Mouse (Mus musculus) layer of hippocampus, adult 8-10 months (tissue): Measurements from ENCODE around the gene Ccdc188. TPM values are rescaled to one million over a fixed set of nuclear protein-coding genes. Genes with fewer than 3 reads are reported as not detected.
"Not testable (repeated sequence)": the region's sequence is repeated elsewhere in the genome, so short reads cannot be mapped to it uniquely, and the experiment has no call there.

Experiments used
- DNase-seq, 2 experiments: peaks; one replicate each; pipeline ENCODE4 v3.0.0; 2022; ENCODE audit warnings: low spot score in 2 of 2
- total RNA-seq, 4 experiments: library from RNA; stranded (reverse); gene quantifications; 2 replicates each; pipeline ENCODE4 v1.2.4; 2022

The Ccdc188 gene
- not detected for total RNA-seq

DNA sequence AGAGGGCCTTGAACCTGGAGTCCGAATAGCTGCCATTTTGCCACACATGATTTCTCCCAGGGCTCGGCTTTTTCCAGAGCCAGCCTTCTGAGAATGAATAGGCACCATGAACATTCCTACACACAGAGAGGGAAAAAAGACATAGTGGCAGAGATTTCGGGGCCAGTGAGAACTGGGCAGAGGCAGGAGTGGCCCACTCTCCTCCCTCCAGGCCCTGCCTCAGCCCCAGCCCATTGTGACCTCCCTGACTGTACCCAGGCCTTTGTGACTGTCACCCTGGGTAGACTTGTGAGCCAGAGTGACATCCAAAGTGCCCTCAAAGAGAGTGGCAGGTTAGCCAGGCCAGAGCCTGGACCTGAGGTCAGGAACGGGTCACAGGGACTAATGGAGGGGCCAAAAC, at the start of gene Ccdc188:
Gene Ccdc188 (plus strand): TSS at position 301 of the 400 bp plus-strand sequence.
- DNase-seq, result no peak

GRCm38 (mm10) chr16:18169156-18169555, 48.5 kb upstream of the Ccdc188 start:
- no peak for DNase-seq

- no peak for DNase-seq
These were observed 47.9 kb upstream of the Ccdc188 start for GRCm38 (mm10) chr16:18169776-18170175.

DNA sequence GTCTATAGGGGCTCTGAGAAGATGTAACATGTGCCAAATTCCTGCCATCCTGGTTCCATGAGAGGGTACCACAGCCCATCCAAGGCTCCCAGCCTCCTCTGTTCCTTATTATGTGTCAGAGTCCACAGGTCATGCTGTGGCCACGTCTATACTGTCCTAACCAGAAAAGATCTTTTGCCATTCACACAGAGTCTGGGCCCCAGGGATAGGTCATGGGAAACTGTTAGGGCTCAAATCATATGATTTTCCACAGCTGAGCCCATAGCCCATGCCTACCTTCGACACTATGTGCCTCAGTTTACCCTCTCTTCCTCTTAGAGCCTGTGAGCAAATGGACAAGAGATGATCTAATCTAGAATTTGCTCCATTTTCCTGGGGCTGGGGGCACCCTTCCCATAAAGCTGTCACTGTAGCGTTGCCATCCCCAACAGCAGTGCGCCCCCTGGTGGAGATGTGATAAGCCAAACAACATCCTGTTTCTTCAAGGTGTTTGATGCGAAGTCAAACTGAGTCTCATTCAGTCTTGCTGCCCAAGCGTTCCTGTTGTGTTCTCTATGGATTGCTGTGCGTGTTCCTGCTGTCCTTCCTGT, 45.3 kb upstream of the Ccdc188 start:
- DNase-seq, result peak; percentile 70 to 84

- DNase-seq, result peak; percentile 62 to 75
These were observed 44.4 kb upstream of the Ccdc188 start for GRCm38 (mm10) chr16:18173231-18173630.

GRCm38 (mm10) chr16:18173788-18174187, 43.9 kb upstream of the Ccdc188 start:
- no peak for DNase-seq

DNA sequence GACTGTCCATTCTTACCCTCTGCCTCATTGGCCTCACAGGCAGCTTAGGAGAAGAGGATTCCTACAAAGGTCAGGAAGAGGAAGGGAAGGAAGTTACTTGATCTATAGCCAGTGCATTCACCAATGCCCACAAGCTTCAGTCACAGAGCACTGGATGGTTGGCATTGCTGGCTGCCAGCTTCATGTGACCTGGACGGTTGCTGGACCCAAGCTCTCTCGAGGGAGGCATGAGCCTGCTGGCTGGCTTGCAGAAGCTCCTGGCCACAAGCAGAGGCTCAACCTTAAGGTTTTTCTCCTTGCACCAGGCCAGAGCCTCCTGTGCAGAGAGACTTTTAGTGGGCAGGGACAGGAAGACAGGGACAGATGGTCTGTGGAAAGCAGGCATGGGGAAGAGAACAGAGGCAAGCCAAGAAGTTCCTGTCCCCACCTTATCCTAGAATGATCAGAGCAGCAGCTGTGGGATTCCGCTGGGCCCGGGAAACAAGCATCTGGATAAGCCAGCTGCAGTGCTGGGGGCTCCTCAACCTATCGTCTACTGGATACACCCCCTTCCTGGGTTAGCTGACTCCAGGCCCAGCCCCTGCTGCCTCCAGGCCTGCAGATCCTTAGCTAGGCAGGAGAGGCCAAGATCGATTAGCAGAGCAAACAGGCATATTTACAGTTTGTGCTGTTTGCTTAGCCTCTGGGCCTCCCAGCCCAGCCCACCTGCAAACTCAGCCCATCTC, 41.7 kb upstream of the Ccdc188 start:
- DNase-seq, result no peak

DNA sequence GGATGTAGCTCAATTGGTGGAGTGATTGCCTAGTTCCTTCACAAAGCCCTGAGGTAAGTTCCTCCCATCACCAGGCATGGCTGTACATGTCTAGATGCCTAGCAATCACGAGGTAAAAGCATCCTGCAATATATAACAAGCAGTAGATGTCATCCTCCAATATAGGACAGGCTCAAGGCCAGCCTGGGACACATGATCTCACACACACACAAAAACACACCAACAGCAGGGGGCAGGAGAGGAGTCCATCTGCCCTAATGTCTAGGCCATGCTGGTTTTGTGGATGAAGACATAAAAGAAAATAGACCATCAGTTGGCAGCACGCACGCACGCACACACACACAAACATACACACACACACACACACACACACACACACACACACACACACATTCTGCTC, 40.9 kb upstream of the Ccdc188 start:
- no peak for DNase-seq

DNA sequence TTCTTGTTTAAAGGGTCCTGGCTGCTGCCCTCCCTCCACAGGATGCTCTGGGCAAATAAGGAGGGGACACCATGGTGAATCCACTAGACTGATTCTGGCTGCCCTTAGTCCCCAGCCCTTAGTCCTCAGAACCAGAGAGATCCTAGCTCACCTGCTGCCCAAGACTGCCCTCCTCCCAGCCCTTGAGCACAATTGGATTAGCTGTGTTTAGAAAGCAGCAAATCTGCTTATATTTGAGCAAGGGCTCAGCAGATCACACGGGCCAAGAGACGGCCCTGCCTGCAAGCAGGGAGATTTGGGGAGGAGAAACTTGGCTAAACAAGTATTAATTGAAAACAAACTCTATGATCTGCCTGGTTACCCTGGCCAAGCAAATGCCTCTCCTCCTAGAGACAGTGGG, 38.1 kb upstream of the Ccdc188 start:
- DNase-seq, result no peak

DNA sequence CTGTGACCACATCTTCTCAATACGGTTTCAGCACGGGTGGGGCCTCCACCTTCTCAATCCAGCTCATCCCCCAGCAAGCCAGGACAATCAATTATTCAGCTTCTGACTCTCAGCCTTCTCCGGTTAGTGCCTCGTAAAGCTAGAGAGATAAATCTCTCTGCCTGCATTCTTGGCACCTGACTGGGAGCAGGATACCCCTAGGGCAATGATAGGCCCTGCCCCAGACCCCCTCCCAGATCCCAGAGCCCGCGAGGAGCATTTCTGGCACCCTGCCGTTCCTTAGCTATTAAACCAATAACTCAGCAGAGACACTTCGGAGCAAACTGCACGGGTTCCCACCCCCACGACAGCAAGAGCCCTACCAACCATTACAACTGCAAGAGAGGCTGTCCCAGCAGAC, 36.3 kb upstream of the Ccdc188 start:
- no peak for DNase-seq

DNA sequence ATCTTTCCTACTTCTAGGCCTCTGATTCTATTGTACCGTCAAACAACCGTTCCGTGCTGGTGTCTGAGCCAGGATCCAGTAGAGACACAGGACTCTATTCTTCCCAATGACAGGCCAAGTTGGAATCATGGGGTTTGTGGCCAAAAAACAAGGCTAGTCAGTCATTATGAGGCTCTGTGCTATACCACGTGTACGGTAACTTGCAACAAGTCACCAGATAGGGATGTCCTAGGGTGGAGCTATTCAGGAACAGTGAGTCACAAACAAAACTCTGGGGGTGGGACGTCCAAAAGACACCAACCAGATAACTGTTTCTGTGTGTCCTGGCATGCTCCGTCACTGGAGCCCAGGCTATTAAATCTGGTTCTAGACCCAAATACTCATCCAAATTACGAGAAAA, 34.9 kb upstream of the Ccdc188 start:
- DNase-seq, result no peak

- DNase-seq, result no peak
These were observed 31.8 kb upstream of the Ccdc188 start for GRCm38 (mm10) chr16:18185715-18186449.

DNA sequence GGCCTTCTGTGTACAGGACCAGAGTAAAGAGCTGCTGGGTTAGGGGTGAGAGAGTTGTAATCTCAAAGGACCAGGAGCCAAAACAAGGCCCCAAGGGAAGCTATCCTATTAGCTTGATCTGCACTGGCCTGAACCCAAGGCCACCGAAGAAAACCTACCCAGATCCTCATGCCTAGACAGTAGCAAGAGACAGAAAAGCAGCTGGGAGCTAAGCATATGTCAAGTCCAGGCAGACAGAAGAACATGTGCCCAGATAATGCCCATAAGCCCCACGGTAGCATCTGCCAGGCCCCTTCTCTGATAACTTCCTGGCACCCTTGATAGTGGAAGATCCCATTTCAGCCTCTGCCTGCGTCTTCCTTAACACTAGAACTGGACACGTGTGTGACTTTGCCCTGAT, 30.9 kb upstream of the Ccdc188 start:
- DNase-seq, result no peak

DNA sequence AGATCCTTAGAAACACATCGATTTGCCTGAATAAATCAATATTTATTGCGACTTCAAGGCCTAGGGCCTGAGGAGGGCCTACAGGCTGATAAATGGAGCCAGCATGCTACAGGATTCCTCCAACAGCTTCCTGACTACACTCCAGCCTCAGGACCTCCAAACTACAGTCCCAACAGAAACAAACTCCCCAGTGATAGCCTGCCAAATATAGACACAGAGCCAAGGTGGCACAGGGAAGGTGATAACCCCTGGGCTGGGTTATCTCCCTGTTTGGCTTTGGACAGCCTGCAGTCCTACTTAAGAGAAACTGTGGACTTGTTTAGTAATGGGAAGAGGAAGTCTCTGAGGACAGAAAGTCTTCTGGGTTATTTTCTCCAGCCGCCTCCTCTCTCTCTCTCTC, 30.5 kb upstream of the Ccdc188 start:
- DNase-seq, result no peak

- DNase-seq, result no peak
These were observed 26.7 kb upstream of the Ccdc188 start for GRCm38 (mm10) chr16:18191006-18191405.

DNA sequence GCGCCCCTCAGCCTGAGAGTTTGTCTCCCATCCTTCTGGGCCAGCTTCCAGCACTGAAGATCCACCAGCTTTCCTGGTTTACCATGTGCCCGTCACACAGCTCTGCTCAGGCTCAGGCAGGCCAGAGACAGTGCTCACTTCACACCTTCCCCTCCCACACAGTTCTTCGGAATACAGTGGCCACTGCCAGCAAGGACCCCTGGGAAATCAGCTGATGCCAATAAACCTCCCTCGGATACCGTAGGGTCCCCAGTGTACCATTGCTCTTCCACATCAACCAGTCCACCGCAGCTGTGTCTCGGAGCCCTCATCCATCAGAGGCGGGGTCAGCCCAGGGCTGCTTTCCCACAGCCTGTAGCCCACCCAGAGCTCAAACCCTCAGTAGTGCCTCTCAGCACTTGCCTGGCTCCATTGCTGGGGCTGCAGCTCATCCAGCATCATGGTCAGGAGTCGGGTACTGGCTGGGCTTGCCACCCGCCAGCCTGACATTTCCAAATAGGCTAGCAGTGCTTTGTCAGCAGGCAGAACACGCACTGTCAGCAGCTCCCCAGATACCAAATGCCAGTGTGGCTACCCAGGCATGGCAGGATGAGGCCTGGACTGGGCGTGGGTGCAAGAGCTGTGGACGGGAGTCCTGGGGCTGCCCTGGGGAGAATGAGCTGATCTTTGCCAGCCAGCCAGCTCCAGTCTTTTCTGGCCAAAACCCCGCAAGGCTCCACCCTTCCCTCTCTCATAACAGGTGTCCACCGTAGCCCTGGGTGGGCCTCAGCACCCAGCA, 23.3 kb upstream of the Ccdc188 start:
- no peak for DNase-seq

DNA sequence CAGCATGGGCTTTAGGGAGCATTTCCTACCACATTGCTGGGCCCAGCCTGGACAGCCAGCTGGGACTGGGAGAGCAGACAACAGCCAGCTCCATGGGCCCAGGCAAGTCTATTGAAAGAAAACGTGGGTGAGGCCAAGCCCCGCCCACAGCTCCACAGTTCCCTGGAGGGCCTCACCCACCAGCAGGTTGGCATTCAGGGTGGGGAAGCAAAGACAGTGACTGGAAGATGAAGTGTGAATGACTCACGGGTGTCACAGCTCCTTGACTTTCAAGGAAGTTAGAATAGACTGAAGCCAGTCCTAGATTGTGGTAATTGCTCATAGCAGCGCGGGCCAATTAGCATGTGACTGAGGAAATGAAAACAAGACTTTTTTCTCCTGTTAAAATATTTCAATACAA, 22.6 kb upstream of the Ccdc188 start:
- peak in 1 of 2 experiments; percentile 63 for DNase-seq

GRCm38 (mm10) chr16:18195561-18195960, 22.1 kb upstream of the Ccdc188 start:
- not testable (repeated sequence) for DNase-seq

DNA sequence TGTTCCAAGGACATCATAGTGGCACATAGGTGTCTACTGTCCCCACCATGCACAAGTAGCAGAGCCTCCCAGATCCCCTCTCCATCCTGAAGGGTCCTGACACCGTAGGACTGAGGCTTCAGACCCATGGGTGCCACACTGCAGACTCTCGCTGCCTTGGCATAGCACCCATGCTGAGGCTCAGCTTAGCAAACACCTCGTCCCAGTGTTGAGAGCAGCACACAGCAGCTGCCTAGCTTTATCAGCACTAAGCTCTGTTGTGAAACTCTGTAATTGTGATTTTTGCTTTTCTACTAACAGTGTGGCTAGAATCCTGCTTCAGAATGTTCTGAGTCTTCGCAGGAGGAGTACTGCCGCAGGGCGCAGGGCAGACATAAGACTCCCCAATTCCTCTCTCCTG, 19.8 kb upstream of the Ccdc188 start:
- no peak for DNase-seq

DNA sequence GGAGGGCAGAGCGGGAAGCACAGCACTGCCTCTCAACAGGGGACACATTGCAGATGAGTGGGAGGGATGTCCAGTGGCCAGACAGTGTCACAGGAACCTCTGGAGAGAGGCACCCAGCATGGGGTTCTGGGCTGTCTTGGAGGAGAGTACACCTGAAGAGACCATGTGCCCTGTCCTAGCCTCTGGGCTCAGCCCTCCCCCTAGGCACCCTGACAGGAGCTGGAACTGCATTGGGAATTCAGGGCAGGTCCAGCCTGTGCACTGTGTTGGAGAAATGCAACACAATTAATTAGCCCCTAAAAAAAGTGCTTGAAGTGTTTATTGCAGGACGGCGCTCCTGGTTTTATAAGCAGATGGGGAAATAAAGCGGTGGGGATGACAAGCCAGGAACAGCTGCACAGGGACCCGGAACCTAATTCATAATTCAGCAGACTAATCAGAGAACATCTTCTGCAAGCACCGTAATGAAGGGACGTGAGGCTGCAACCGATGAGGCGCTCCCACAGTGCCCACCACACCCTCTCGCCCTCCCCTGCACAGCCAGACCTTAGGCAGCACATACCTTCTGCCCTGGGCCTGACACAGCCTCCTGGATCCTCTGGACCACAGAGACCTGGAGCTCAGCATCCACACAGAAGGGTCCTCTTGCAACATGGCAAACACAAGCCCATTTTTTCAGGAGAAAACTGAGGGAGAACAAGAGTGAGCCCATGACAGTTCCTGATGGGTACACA, 19.1 kb upstream of the Ccdc188 start:
- no peak for DNase-seq

- DNase-seq, result no peak
These were observed 17.6 kb upstream of the Ccdc188 start for GRCm38 (mm10) chr16:18200062-18200461.
